Mouse (Mus musculus) heart, embryonic 10.5 days (tissue): ENCODE measurements around the gene Eva1c. TPM values are rescaled to one million over a fixed set of nuclear protein-coding genes. Genes with fewer than 3 reads are reported as not detected.

ENCODE experiments used
- DNase-seq: peaks from one replicate; pipeline ENCODE4 v3.0.0-alpha.2; 2017; ENCODE audit warnings: low spot score
- H3K27ac ChIP-seq: fragments of 300-500 bp; sonication (generic); 2 replicates; pipeline ENCODE4 v1.5.1; 2016; ENCODE audit warnings: mild to moderate bottlenecking
- H3K27me3 ChIP-seq: fragments of 300-500 bp; sonication (generic); 2 replicates; pipeline ENCODE4 v1.6.1; 2016; ENCODE audit warnings: mild to moderate bottlenecking; ENCODE audit not compliant: poor library complexity, insufficient read depth, severe bottlenecking
- H3K36me3 ChIP-seq: fragments of 300-500 bp; sonication (generic); 2 replicates; pipeline ENCODE4 v1.6.1; 2016; ENCODE audit warnings: mild to moderate bottlenecking, moderate library complexity
- H3K4me1 ChIP-seq: fragments of 300-500 bp; sonication (generic); 2 replicates; pipeline ENCODE4 v1.6.1; 2016; ENCODE audit warnings: mild to moderate bottlenecking
- H3K4me3 ChIP-seq: fragments of 300-500 bp; sonication (generic); 2 replicates; pipeline ENCODE4 v1.5.1; 2016; ENCODE audit warnings: mild to moderate bottlenecking, moderate library complexity
- H3K9me3 ChIP-seq: fragments of 300-500 bp; sonication (generic); 2 replicates; pipeline ENCODE4 v1.6.1; 2016; ENCODE audit warnings: mild to moderate bottlenecking, moderate library complexity
- WGBS: fragments of 180-500 bp; shearing (Covaris S2); methylation state at CpG from one replicate; pipeline ENCODE4 v1.1.7; 2016; 5-methylcytosine and 5-hydroxymethylcytosine counted together
- polyA plus RNA-seq: library from polyadenylated mRNA; unstranded; fragments of >200 nt; fragmentation: Nextera tagmentation; extraction: Ambion mirVana; gene quantifications from 2 replicates; pipeline ENCODE4 v1.2.1, GENCODE M21; 2016

Eva1c gene
- polyA plus RNA-seq, 1 experiment from 2014 or later, result 1.0 TPM

DNA sequence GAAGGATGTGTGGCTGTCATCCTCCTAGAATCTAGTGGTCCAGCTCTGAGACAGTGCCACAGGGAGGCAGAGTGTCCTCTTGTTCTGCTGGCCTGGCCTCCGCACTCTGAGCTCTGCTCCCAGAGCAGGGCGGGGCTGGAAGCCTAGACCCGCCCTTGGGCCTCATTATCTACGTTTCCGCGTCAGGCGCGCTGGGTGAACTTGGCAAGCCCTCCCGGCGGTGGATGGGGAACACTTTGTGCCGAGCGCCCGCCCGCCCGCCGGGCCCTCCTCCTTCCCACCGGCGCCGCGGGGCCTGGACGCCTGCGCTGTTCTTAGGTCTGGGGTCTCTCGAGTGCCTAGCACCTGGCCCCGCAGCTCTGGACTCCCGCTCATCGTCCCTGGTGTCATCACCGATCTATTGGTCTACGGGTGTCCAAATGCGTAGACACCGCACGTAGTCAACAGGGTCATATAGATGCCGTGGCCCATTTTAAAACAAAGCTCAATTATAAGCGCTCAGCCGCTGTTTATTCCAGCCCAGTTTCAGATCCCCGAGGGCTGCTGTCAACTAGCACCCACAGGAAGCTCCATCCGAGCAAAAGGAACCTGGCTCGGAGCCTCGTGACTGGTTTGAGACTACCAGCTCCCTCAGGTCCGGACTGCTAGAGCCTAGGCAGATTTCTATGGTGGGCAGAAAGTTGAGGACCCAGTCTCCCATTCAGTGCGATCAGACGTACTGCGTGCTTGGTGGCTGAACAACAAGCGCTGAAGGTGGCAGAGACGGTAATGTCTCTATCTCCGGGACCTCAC lies 3.6 kb downstream of the Eva1c start:
- WGBS, result under 1% methylated on average over 45 of the region's 45 CpGs
- Histone ChIP-seq H3K36me3 (no peaks in the 10 kb centered on the region), H3K9me3 (no peaks in the 10 kb centered on the region), H3K4me3 (peak overlapping the region; percentile 69), H3K4me1 (peaks cover 29% of the 10 kb centered on the region), H3K27me3 (peaks cover 74% of the 10 kb centered on the region), H3K27ac (peak overlapping the region; percentile 84)
- peak; percentile 93 for DNase-seq

DNA sequence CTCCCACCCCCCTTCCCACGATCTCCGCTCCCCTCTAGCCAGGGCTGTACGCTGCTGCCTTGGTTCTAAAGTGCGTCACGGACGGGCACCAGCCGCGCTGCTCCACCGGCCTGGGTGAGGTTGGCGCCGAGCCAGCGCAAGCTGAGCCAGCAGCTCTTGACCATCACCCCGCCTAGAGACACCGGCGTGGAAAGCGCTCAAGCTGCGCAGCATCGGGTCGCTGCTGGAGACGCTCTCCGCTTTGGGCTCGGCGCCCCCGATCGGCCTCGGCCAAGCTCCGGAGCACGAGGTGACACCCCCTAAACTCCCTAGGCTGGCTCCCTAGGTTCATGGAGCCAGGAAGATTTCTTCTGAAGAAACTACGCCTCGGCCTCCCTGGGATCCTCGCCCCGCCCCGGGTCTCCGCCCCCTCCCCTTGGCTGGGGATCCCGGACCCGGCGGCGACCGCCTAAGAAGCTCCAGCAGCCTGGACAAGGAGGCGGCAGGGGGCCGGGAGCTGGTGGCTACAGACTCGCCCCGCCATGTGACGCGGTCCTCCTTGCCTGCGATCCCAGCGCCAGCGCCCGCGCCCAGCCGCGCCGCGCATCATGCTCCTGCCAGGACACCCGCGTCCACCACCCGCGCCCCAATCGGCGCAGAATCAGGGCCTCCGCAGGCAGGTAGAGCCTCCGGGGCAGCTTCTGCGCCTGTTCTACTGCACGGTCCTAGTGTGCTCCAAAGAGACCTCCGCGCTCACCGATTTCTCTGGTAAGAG lies 4.3 kb downstream of the Eva1c start:
- H3K36me3 ChIP-seq, result no peaks in the 10 kb centered on the region
- H3K4me1 ChIP-seq, result peaks cover 29% of the 10 kb centered on the region
- peaks cover 75% of the 10 kb centered on the region for H3K27me3 ChIP-seq
- H3K27ac ChIP-seq, result peak overlapping the region; percentile 84
- WGBS, result 1% methylated on average over 67 of the region's 67 CpGs
- peak overlapping the region; percentile 69 for H3K4me3 ChIP-seq
- H3K9me3 ChIP-seq, result no peaks in the 10 kb centered on the region
- peak; percentile 83 for DNase-seq

DNA sequence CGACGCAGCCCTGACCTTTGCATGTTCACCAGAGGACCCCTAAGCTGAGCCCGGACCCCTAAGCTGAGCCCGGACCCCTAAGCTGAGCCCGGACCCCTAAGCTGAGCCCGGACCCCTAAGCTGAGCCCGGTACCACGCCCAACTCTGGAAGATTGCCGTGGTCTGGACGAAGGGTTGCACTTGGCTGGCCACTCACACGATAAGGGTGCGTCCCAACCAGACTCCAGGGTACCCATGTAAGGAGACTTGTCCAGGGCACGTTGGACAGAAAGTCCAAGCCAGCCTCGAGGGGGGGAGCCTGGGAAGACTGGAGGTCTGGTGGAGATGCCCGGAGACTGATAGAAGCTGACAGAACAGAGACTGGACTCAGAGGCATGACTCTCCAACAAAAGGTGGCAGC lies 5.2 kb downstream of the Eva1c start:
- peaks cover 75% of the 10 kb centered on the region for H3K27me3 ChIP-seq
- DNase-seq, result no peak
- H3K27ac ChIP-seq, result no peak overlapping the region
- H3K4me3 ChIP-seq, result peak overlapping the region; percentile 69
- H3K4me1 ChIP-seq, result peaks cover 29% of the 10 kb centered on the region
- H3K36me3 ChIP-seq, result no peaks in the 10 kb centered on the region
- no peaks in the 10 kb centered on the region for H3K9me3 ChIP-seq
- 22% methylated on average over 15 of the region's 15 CpGs for WGBS

DNA sequence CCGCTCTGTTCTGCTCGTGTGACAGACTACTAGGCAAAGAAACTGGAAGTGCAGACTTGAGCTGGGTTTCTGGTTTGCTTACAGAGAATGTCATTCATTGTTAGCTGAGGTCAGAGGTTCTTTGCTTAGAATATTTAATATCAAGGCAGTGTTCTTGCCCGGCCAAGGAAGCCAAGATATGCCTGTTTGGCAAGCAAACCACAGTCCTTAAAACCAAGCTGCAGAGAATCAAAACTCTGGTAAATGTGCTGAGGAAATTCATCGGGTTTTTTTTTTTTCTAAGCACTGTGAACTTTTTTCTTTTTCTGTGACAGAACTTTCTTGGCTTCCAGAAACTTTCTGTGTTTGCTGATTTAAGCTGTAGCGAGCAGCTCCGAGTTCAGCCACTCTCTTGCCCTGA lies 6.0 kb downstream of the Eva1c start:
- peaks cover 73% of the 10 kb centered on the region for H3K27me3 ChIP-seq
- 62% methylated on average over 6 of the region's 6 CpGs for WGBS
- H3K27ac ChIP-seq, result no peak overlapping the region
- H3K4me1 ChIP-seq, result peaks cover 29% of the 10 kb centered on the region
- H3K4me3 ChIP-seq, result no peak overlapping the region
- DNase-seq, result no peak
- no peaks in the 10 kb centered on the region for H3K9me3 ChIP-seq
- no peaks in the 10 kb centered on the region for H3K36me3 ChIP-seq

DNA sequence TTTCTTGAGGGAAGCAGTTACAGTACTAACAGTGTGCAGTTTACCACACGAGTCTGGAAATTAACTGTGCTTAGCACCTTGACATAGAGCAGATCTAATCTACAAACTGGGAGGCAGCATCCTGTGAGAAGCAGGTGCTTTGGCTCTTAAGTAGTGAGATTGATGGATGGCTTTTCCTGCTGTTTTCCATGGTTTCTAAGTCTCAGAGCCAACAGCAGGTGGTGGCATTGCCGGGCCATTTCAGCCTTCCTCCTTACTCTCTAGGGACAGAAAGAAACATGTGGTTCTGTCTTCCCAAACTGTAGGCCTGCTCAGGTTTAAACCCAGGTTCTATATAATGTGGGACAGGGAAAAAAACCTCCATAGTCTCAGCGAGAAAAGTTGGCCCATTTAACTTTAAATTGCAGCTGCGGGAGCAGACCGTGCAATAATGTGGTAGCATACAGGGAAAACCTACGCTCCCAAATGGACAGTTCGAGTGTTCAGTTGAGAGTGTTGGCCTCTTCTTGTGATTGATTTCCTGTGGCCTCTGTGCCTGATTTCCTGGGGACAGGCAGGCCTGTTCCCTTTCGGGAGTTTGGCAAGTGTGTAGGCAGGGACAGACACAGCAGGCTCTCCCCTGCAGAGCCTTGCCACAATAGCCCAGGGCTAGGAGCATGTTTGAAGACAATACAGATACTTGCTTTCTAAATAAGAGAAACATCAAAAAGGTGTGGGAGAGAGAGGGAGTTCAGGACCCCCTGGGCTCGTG lies 6.7 kb downstream of the Eva1c start:
- no peak overlapping the region for H3K27ac ChIP-seq
- no peak for DNase-seq
- WGBS, result 49% methylated on average over 9 of the region's 9 CpGs
- no peak overlapping the region for H3K4me3 ChIP-seq
- no peaks in the 10 kb centered on the region for H3K9me3 ChIP-seq
- H3K27me3 ChIP-seq, result peaks cover 66% of the 10 kb centered on the region
- no peaks in the 10 kb centered on the region for H3K36me3 ChIP-seq
- H3K4me1 ChIP-seq, result peaks cover 35% of the 10 kb centered on the region

DNA sequence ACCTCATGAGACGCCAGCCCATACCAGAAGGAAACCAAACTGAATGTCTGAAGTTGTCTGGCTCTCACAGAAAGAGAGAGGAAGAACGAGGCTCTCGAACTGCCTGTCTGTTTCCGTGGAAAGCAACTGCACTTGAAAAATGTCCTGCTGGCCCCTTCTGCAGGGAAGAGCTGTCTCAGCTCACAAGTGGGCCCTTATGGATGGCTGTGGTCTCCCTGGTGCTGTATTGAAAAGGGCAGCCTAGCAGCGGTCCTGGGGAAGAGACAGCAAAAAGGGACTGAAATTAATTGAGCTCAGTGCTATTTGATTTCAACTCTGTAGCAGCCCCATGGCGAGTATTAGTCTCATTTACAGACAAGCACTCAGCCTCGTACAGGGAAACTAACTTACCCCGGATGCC lies 10.9 kb downstream of the Eva1c start:
- no peaks in the 10 kb centered on the region for H3K36me3 ChIP-seq
- no peak overlapping the region for H3K27ac ChIP-seq
- DNase-seq, result no peak
- H3K27me3 ChIP-seq, result peaks cover 43% of the 10 kb centered on the region
- H3K4me3 ChIP-seq, result no peak overlapping the region
- no peaks in the 10 kb centered on the region for H3K9me3 ChIP-seq
- peaks cover 17% of the 10 kb centered on the region; the same call in 1 of the 2 replicates for H3K4me1 ChIP-seq
- 64% methylated on average over 8 of the region's 8 CpGs for WGBS

DNA sequence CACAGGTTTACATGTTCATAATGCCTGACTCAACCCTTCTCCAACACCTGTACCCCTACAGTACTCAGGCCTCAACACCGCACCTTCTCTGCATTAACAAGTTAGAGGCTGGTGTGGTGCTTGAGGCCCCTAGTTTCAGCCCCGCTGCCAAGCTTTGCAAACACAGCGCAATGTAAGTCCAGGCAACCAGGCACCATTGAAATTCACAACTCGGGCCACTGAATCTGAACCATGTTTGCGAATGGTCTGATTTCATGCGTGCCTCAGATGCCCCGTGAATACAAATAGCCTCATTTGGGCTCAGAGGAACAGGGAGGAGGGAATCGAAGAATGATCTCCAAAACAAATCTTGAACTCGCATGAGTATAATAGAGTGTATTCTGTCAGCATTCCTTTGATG lies 15.6 kb downstream of the Eva1c start:
- Histone ChIP-seq H3K27ac (no peak overlapping the region), H3K4me3 (no peak overlapping the region), H3K9me3 (no peaks in the 10 kb centered on the region), H3K36me3 (no peaks in the 10 kb centered on the region), H3K4me1 (peaks cover 37% of the 10 kb centered on the region; the same call in 1 of the 2 replicates), H3K27me3 (peaks cover 18% of the 10 kb centered on the region; the same call in 1 of the 2 replicates)
- WGBS, result 76% methylated on average over 9 of the region's 9 CpGs
- DNase-seq, result no peak

DNA sequence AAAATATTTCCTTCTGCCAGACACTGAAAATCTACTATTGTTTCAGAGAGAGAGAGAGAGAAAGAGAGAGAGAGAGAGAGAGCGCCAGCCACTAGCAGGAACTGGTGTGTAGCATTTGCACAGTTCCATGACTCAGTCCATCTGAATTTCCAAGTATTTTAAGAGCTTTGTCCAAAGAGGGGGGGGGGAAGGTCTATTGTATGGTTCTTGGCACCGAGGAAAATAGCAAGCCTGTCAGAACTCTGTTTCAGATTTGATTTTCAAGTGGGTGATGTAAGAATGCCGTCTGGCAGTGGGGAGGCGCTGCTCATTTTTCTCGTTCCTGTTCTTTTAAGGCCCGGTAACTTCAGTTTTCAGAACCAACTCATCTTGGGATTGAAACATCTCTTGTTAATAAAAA lies 18.5 kb downstream of the Eva1c start:
- Histone ChIP-seq H3K9me3 (no peaks in the 10 kb centered on the region), H3K36me3 (no peaks in the 10 kb centered on the region), H3K4me3 (no peak overlapping the region), H3K4me1 (peaks cover 51% of the 10 kb centered on the region), H3K27me3 (peaks cover 18% of the 10 kb centered on the region; the same call in 1 of the 2 replicates), H3K27ac (0 out of 2 replicates have a peak overlapping the region, but pooled peaks have one; percentile 30)
- WGBS, result 61% methylated on average over 6 of the region's 6 CpGs
- DNase-seq, result no peak

DNA sequence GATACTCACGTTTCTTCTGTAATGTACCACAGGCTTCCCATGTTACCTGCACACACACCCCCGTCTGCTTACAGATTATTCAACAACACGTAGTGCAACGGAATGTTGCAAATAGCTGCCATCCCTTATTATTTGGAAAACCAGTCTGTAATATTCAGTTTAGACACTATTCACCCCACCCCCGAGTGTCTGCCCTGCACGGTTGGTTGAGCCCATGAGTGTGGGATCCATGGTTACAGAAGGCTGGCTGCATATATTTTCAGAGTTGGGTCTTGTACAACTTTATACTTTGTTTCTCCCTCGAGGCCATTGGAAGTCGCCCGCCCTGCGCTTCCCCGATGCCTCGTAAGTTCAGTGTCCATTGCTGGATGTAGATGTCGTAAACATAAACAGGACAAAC lies 19.1 kb downstream of the Eva1c start:
- Histone ChIP-seq H3K9me3 (no peaks in the 10 kb centered on the region), H3K27ac (no peak overlapping the region), H3K36me3 (no peaks in the 10 kb centered on the region), H3K4me1 (peaks cover 51% of the 10 kb centered on the region), H3K27me3 (peaks cover 18% of the 10 kb centered on the region; the same call in 1 of the 2 replicates), H3K4me3 (no peak overlapping the region)
- no peak for DNase-seq
- 86% methylated on average over 13 of the region's 13 CpGs for WGBS

DNA sequence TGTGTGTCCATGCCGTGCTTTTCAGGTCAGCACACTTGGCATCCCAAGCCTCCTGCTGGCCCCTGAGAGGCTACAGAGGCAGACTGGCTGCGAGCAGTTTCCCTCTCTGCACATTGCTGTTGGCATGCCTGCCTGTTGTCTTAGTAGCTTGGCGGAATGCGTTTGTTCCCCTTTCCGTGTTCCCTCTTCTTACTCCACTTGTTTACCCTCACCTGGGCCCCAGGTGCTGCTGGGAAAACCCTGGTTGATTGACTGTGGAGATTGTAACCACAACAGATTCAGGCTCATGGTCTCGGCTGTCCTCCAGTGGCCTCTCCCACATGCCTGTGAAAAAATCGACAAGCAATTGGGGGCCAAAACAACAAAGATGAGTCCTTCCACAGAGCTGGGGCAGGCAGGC lies 22.2 kb downstream of the Eva1c start:
- H3K27me3 ChIP-seq, result no peaks in the 10 kb centered on the region
- 0 out of 2 replicates have a peak overlapping the region, but pooled peaks have one; percentile 8 for H3K27ac ChIP-seq
- 75% methylated on average over 7 of the region's 7 CpGs for WGBS
- H3K4me3 ChIP-seq, result no peak overlapping the region
- no peaks in the 10 kb centered on the region for H3K36me3 ChIP-seq
- no peaks in the 10 kb centered on the region for H3K9me3 ChIP-seq
- peaks cover 39% of the 10 kb centered on the region for H3K4me1 ChIP-seq
- DNase-seq, result no peak

DNA sequence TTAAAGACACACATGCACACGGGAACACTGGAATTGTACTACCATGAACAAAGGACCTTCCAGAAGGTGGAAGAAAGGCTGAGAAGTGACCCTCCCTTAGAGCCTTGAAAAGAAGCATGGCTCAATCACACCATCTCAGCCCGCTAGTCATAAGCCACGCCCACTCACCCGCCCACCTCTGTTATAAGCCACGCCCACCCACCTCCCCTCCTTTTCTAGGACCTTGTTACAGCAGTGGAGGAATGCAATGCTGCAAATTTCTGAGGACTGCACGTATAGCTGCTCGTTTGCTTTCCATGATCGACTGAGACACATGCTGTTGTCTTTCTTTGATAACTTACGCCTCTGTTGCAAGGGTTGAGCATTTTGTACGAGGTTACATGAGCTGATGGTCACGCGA lies 22.7 kb downstream of the Eva1c start:
- H3K4me1 ChIP-seq, result peaks cover 39% of the 10 kb centered on the region
- 43% methylated on average over 12 of the region's 12 CpGs for WGBS

DNA sequence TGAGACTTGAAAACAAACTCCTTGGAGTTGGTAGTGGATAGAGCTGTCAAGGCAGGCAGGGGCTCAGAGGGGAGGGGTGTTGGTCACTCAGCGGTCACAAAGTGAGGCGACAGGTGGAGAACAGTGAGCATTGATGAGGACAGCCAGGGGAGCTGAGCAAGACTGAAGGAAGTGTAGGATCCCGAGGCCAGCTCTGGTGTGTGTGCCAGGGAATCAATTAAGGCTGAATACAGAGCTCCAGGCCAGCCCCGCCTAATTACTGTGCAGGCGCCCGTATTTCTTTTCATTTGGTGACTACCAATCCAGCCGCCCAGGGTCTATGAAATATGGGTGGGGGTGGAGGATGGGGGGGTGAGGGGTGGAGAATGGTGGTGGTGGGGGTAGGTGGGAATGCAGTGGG lies 24.4 kb downstream of the Eva1c start:
- peaks cover 26% of the 10 kb centered on the region for H3K4me1 ChIP-seq
- no peak overlapping the region for H3K27ac ChIP-seq
- WGBS, result 81% methylated on average over 7 of the region's 7 CpGs
- no peaks in the 10 kb centered on the region for H3K9me3 ChIP-seq
- no peaks in the 10 kb centered on the region for H3K27me3 ChIP-seq
- DNase-seq, result no peak
- no peak overlapping the region for H3K4me3 ChIP-seq
- H3K36me3 ChIP-seq, result no peaks in the 10 kb centered on the region

More for the DNA sequence above, 22.7 kb downstream of the Eva1c start:
- Histone ChIP-seq H3K27ac (0 out of 2 replicates have a peak overlapping the region, but pooled peaks have one; percentile 8), H3K9me3 (no peaks in the 10 kb centered on the region), H3K4me3 (no peak overlapping the region), H3K36me3 (no peaks in the 10 kb centered on the region), H3K27me3 (no peaks in the 10 kb centered on the region)
- DNase-seq, result no peak
